Mouse (Mus musculus) hindbrain, embryonic 15.5 days (tissue): ENCODE measurements at regions not wholly inside any gene's neighbourhood (a gene's known extent, or its start where the extent isn't known, plus 50 kb on each side); places are given as distances from the start of the nearest gene placed in this dataset.
"Not testable (repeated sequence)": the region's sequence is repeated elsewhere in the genome, so short reads cannot be mapped to it uniquely, and the experiment has no call there.

Source experiments
- ATAC-seq: fragments of 200-750 bp; cut with Nextera tagmentation; 2 replicates; pipeline ENCODE4 v1.8.0; 2017; ENCODE audit warnings: low read depth, moderate number of reproducible peaks, moderate TSS enrichment; ENCODE audit not compliant: low FRiP score
- H3K27ac ChIP-seq: fragments of 300-500 bp; sonication (generic); replicated peaks from 2 replicates; pipeline ENCODE4 v1.5.1; 2015; ENCODE audit warnings: mild to moderate bottlenecking, inconsistent platforms
- H3K27me3 ChIP-seq: fragments of 300-500 bp; sonication (generic); 2 replicates; pipeline ENCODE4 v1.6.1; 2015; ENCODE audit warnings: control low read depth, inconsistent platforms
- H3K36me3 ChIP-seq: fragments of 300-500 bp; sonication (generic); 2 replicates; pipeline ENCODE4 v1.6.1; 2015; ENCODE audit warnings: control low read depth, inconsistent platforms
- H3K4me1 ChIP-seq: fragments of 300-500 bp; sonication (generic); replicated peaks from 2 replicates; pipeline ENCODE4 v1.6.1; 2015; ENCODE audit warnings: control low read depth, inconsistent platforms
- H3K4me2 ChIP-seq: fragments of 300-500 bp; sonication (generic); 2 replicates; pipeline ENCODE4 v1.6.1; 2015; ENCODE audit warnings: moderate library complexity, mild to moderate bottlenecking, inconsistent platforms
- H3K4me3 ChIP-seq: fragments of 300-500 bp; sonication (generic); 2 replicates; pipeline ENCODE4 v1.5.1; 2015; ENCODE audit warnings: mild to moderate bottlenecking, inconsistent platforms
- H3K9ac ChIP-seq: fragments of 300-500 bp; sonication (generic); 2 replicates; pipeline ENCODE4 v1.6.1; 2015; ENCODE audit warnings: inconsistent platforms
- H3K9me3 ChIP-seq: fragments of 300-500 bp; sonication (generic); 2 replicates; pipeline ENCODE4 v1.6.1; 2016; ENCODE audit warnings: control low read depth, inconsistent platforms
- WGBS: fragments of 180-500 bp; shearing (Covaris S2); methylation state at CpG from one replicate; pipeline ENCODE4 v1.1.7; 2015; 5-methylcytosine and 5-hydroxymethylcytosine counted together

DNA sequence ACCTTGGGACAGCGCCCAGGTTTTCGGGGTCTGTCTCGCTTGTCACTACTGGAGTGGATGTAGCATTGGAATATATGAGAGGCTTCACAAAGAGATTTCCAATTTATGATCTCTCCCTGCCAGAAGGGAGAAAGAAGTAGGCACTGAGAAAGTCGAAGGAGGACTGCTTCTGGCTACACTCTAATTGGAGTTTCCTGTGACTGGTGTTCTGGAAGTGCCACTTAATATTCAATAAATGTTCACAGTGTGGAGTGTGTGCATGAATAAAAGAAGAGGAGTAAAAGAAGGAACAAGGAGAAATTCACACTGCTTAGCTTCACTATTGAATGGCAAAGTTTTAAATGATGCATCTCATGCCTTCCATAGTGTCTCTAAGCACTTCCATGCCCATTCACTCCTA lies 77.1 kb upstream of the Arhgap42 start:
- H3K9ac ChIP-seq, result no peak overlapping the region

DNA sequence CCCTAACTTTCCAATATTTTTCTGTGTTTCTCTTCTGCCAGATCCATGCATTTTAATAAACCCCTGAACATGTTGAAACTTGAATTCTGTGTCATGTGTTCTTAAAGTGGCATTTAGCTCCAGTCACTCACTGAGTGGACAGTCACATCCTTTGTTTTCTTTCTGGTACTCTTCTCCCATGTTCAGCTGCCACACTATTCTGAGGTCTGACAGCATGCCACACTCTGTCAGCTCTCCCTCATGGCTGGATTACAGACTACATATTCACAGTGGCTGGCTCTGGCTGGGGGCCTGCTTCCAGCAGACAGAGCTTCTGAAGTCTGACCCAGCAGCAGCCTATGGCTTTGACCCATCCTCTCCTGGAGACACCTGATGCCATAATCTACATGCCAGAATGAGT lies 73.4 kb upstream of the Arhgap42 start:
- Histone ChIP-seq H3K4me3 (no peak overlapping the region), H3K36me3 (no peaks in the 10 kb centered on the region), H3K27me3 (no peaks in the 10 kb centered on the region), H3K27ac (no peak overlapping the region), H3K9me3 (no peaks in the 10 kb centered on the region), H3K4me1 (no peaks in the 10 kb centered on the region), H3K4me2 (no peak overlapping the region), H3K9ac (no peak overlapping the region)
- no peak for ATAC-seq

More for the DNA sequence above, 77.1 kb upstream of the Arhgap42 start:
- 82% methylated on average over 4 of the region's 4 CpGs for WGBS
- Histone ChIP-seq H3K27ac (no peak overlapping the region), H3K4me2 (no peak overlapping the region), H3K4me1 (no peaks in the 10 kb centered on the region), H3K36me3 (no peaks in the 10 kb centered on the region), H3K27me3 (no peaks in the 10 kb centered on the region), H3K9me3 (no peaks in the 10 kb centered on the region), H3K4me3 (no peak overlapping the region)
- no peak for ATAC-seq

DNA sequence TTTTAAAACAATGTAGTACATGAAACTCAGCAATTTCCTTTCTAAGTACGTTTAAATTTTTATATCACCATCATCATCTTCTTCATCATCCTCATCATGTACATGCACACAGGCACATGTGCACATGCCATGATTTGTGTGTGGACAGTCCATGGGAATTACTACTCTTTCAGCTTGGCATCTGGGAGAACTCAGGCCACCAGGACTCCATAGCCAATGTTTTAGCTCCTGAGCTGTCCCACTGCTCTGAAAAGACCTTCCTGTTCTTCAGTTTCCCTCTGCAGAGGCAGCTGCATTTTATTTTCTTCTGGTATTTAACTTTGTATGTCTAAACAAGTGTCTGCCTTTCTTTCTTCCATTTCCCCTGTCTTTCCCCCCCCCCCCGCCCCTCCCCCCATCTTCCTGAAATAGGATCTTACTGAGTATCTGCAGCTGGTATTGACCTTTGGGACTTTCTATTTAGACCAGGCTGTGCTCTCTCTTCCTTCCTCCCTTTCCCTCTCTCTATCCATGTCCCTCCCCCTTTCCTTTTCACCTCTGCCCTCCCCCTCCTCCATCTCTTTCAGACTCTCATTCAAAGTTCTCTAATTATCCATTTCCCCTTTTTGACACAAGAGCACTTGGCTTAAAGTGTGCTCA lies 72.8 kb upstream of the Arhgap42 start:
- 98% methylated on average over 1 of the region's 2 CpGs for WGBS
- no peak for ATAC-seq
- H3K9me3 ChIP-seq, result no peaks in the 10 kb centered on the region

DNA sequence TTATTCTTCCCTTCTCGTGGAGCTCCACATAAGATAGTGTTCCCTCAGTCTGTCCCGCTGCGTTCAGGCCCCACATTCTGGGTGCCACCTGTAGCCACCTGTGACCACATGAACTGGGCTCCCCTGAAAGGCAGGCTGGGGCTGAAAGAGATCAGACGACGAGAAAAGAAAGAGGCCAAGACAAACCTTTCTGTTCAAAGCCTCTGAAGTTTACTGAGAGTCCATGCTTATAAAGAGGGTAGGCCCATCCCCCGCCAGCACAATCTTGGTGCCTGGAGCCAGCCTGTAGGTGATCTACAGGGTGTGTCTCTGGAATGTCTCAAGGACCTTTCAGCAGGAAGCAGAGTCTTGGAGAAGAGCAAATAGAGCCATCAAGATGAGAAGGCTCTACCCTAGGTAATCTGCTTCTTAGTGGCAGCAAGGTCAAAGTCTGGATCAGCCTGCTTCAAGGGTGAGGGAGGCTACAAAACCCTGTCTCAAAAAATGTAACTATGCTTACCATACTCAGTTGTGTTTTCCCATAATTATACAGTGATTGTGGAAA lies 72.2 kb upstream of the Arhgap42 start:
- H3K27me3 ChIP-seq, H3K27ac ChIP-seq, H3K9me3 ChIP-seq, H3K4me2 ChIP-seq, H3K9ac ChIP-seq, H3K4me1 ChIP-seq, ATAC-seq, H3K4me3 ChIP-seq, H3K36me3 ChIP-seq: not testable (repeated sequence)
- 88% methylated on average over 6 of the region's 6 CpGs for WGBS

More for the DNA sequence above, 72.8 kb upstream of the Arhgap42 start:
- Histone ChIP-seq H3K36me3 (no peaks in the 10 kb centered on the region), H3K4me3 (no peak overlapping the region), H3K4me2 (no peak overlapping the region), H3K27me3 (no peaks in the 10 kb centered on the region), H3K27ac (no peak overlapping the region), H3K9ac (no peak overlapping the region), H3K4me1 (no peaks in the 10 kb centered on the region)

DNA sequence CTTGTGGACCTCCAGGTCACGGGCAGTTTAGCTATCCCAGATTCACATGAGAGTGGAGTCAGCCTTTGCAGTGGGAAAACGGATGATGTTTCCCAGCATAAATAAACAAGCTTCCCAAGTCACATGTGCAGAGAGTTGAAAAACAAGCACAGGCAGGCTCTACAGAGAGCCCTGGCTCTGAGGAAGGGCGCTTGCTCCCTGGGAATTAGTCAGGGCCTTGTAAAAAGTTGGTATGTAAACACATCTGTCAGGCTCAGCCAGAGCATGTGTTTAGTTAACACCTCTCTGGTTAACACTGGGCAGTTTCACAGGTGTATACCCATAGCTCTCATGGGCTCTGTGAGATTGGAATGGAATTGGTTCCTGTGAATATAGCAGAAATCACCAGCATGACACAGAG lies 51.9 kb upstream of the Arhgap42 start:
- Histone ChIP-seq H3K4me1 (no peaks in the 10 kb centered on the region), H3K27me3 (no peaks in the 10 kb centered on the region), H3K4me3 (no peak overlapping the region), H3K27ac (no peak overlapping the region), H3K4me2 (no peak overlapping the region), H3K36me3 (no peaks in the 10 kb centered on the region), H3K9ac (no peak overlapping the region), H3K9me3 (no peaks in the 10 kb centered on the region)
- WGBS, result 75% methylated on average over 3 of the region's 3 CpGs
- no peak for ATAC-seq

DNA sequence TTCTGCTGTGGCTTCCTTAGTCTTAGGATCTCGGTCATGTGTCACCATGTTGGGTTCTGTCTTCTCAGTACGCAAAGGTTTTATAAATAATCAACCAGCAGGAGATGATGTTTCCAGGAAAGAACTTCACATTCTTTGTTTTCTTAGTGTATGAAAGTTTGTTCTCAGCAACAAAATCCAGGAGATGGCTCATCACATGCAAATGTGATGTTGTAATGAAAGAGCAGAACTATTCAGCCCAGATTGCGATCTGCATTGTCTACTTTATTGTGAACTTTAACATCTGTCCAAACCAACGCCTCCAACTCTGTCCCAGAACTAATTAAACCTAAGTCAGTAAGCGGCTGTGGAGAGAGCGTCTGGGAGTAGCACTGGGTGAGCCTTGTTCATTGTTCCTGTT lies 50.7 kb upstream of the Arhgap42 start:
- no peak for ATAC-seq
- Histone ChIP-seq H3K36me3 (no peaks in the 10 kb centered on the region), H3K9me3 (no peaks in the 10 kb centered on the region), H3K4me1 (no peaks in the 10 kb centered on the region), H3K4me3 (no peak overlapping the region), H3K27ac (no peak overlapping the region), H3K4me2 (no peak overlapping the region), H3K27me3 (no peaks in the 10 kb centered on the region), H3K9ac (no peak overlapping the region)
- 65% methylated on average over 6 of the region's 6 CpGs for WGBS
